Mouse (Mus musculus) CH12.LX (cell line): Measurements from ENCODE around the gene Fxr1. TPM values are rescaled to one million over a fixed set of nuclear protein-coding genes. Genes with fewer than 3 reads are reported as not detected.

Source experiments
- DNase-seq: peaks from one replicate; pipeline ENCODE4 v3.0.0-alpha.2; 2013; ENCODE audit errors: extremely low read depth
- H3K27ac ChIP-seq: 2 replicates; pipeline ENCODE4 v1.5.1; 2012; ENCODE audit warnings: low read depth, mild to moderate bottlenecking, control low read depth, moderate library complexity; ENCODE audit not compliant: insufficient read depth
- H3K27me3 ChIP-seq: replicated peaks from 2 replicates; pipeline ENCODE3; 2012; ENCODE audit warnings: inconsistent platforms
- H3K36me3 ChIP-seq, 2 experiments: replicated peaks in 1 of 2; 2 replicates each; pipeline versions ENCODE3 to v1.6.1; 2012; ENCODE audit warnings: inconsistent platforms in 1 of 2, low read length in 1 of 2, mild to moderate bottlenecking in 1 of 2, mixed read lengths in 1 of 2, moderate library complexity in 1 of 2; ENCODE audit not compliant: control insufficient read depth in 1 of 2, insufficient read depth in 1 of 2
- H3K4me1 ChIP-seq, 2 experiments: 2 replicates each; pipeline ENCODE4 v1.6.1; 2012; ENCODE audit warnings: inconsistent platforms in 1 of 2, moderate library complexity in 1 of 2; ENCODE audit not compliant: insufficient read depth in 2 of 2, control insufficient read depth in 1 of 2
- H3K4me2 ChIP-seq: 2 replicates; pipeline ENCODE4 v1.6.1; 2012; ENCODE audit warnings: low read depth, mild to moderate bottlenecking, control low read depth; ENCODE audit not compliant: poor library complexity, insufficient read depth, severe bottlenecking
- H3K4me3 ChIP-seq, 3 experiments: fragments of 150-350 bp in 1 of 3; sonication (generic) in 1 of 3; replicated peaks in 1 of 3; 2 replicates each; pipeline versions ENCODE3 to v1.5.1; 2011 to 2012; ENCODE audit warnings: low read depth in 2 of 3, low read length in 2 of 3, mild to moderate bottlenecking in 2 of 3, moderate library complexity in 2 of 3, control low read depth in 1 of 3, improper control_type of control experiment in 1 of 3, inconsistent platforms in 1 of 3, mixed read lengths in 1 of 3; ENCODE audit not compliant: poor library complexity in 1 of 3
- H3K79me2 ChIP-seq: replicated peaks from 2 replicates; pipeline ENCODE4 v1.6.1; 2012; ENCODE audit warnings: mild to moderate bottlenecking, moderate library complexity; ENCODE audit not compliant: control insufficient read depth, poor library complexity, insufficient read depth, severe bottlenecking; ENCODE audit errors: extremely low read depth
- H3K9ac ChIP-seq: 2 replicates; pipeline ENCODE4 v1.6.1; 2012; ENCODE audit warnings: low read depth, mild to moderate bottlenecking, control low read depth, moderate library complexity; ENCODE audit not compliant: insufficient read depth
- H3K9me3 ChIP-seq: replicated peaks from 2 replicates; pipeline ENCODE3; 2012; ENCODE audit warnings: low read length, inconsistent platforms, mixed read lengths
- E2F4 ChIP-seq: IDR thresholded peaks from 2 replicates; pipeline ENCODE4 v1.6.1; 2011; ENCODE audit warnings: low read depth, low read length, improper control_type of control experiment; ENCODE audit not compliant: insufficient replicate concordance
- ELF1 ChIP-seq: IDR thresholded peaks from 2 replicates; pipeline ENCODE4 v1.6.1; 2014; ENCODE audit warnings: low read depth, mild to moderate bottlenecking, inconsistent platforms, low read length, improper control_type of control experiment
- EP300 ChIP-seq: IDR thresholded peaks from 2 replicates; pipeline ENCODE4 v1.6.1; 2011; ENCODE audit warnings: low read length, improper control_type of control experiment
- GABPA ChIP-seq: IDR thresholded peaks from 2 replicates; pipeline ENCODE4 v1.6.1; 2012; ENCODE audit warnings: low read depth, low read length, improper control_type of control experiment, inconsistent platforms; ENCODE audit not compliant: insufficient replicate concordance
- HCFC1 ChIP-seq: IDR thresholded peaks from 2 replicates; pipeline ENCODE4 v1.6.1; 2012; ENCODE audit warnings: low read depth, mild to moderate bottlenecking, inconsistent platforms, low read length, improper control_type of control experiment
- IRF4 ChIP-seq: IDR thresholded peaks from 2 replicates; pipeline ENCODE4 v1.6.1; 2014; ENCODE audit warnings: low read depth, mild to moderate bottlenecking, inconsistent platforms, low read length, improper control_type of control experiment
- MAFK ChIP-seq: IDR thresholded peaks from 2 replicates; pipeline ENCODE4 v1.6.1; 2011; ENCODE audit warnings: low read length, improper control_type of control experiment; ENCODE audit not compliant: insufficient replicate concordance
- MAZ ChIP-seq: IDR thresholded peaks from 2 replicates; pipeline ENCODE4 v1.6.1; 2012; ENCODE audit warnings: low read depth, mild to moderate bottlenecking, inconsistent platforms, low read length, improper control_type of control experiment, moderate library complexity
- MEF2A ChIP-seq: IDR thresholded peaks from 2 replicates; pipeline ENCODE4 v1.6.1; 2014; ENCODE audit warnings: low read depth, mild to moderate bottlenecking, inconsistent platforms, low read length, improper control_type of control experiment, borderline replicate concordance
- MXI1 ChIP-seq: IDR thresholded peaks from 2 replicates; pipeline ENCODE4 v1.6.1; 2011; ENCODE audit warnings: mild to moderate bottlenecking, low read depth, low read length, improper control_type of control experiment
- MYC ChIP-seq: IDR thresholded peaks from 2 replicates; pipeline ENCODE4 v1.6.1; 2011; ENCODE audit warnings: low read depth, mild to moderate bottlenecking, improper control_type of control experiment, low read length
- NELFE ChIP-seq: IDR thresholded peaks from 2 replicates; pipeline ENCODE4 v1.6.1; 2011; ENCODE audit warnings: low read depth, low read length, improper control_type of control experiment
- NRF1 ChIP-seq: IDR thresholded peaks from 2 replicates; pipeline ENCODE4 v1.6.1; 2014; ENCODE audit warnings: low read depth, mild to moderate bottlenecking, inconsistent platforms, low read length, improper control_type of control experiment, moderate library complexity
- RAD21 ChIP-seq: IDR thresholded peaks from 2 replicates; pipeline ENCODE4 v1.6.1; 2011; ENCODE audit warnings: low read depth, mild to moderate bottlenecking, low read length, improper control_type of control experiment, moderate library complexity
- SIN3A ChIP-seq: IDR thresholded peaks from 2 replicates; pipeline ENCODE4 v1.6.1; 2012; ENCODE audit warnings: low read length, improper control_type of control experiment, inconsistent platforms
- SMC3 ChIP-seq: IDR thresholded peaks from 2 replicates; pipeline ENCODE4 v1.6.1; 2011; ENCODE audit warnings: low read depth, low read length, improper control_type of control experiment
- TBP ChIP-seq: conservative IDR thresholded peaks from 2 replicates; pipeline ENCODE4 v1.6.1; 2011; ENCODE audit warnings: low read depth, low read length, improper control_type of control experiment
- TCF12 ChIP-seq: IDR thresholded peaks from 2 replicates; pipeline ENCODE4 v1.6.1; 2014; ENCODE audit warnings: low read depth, mild to moderate bottlenecking, inconsistent platforms, low read length, improper control_type of control experiment
- USF1 ChIP-seq: IDR thresholded peaks from 2 replicates; pipeline ENCODE4 v1.6.1; 2014; ENCODE audit warnings: low read depth, mild to moderate bottlenecking, inconsistent platforms, low read length, improper control_type of control experiment
- USF2 ChIP-seq: conservative IDR thresholded peaks from 2 replicates; pipeline ENCODE4 v1.6.1; 2011; ENCODE audit warnings: low read depth, low read length, improper control_type of control experiment
- ZC3H11A ChIP-seq: IDR thresholded peaks from 2 replicates; pipeline ENCODE4 v1.6.1; 2012; ENCODE audit warnings: low read depth, mild to moderate bottlenecking, inconsistent platforms, low read length, improper control_type of control experiment
- ZKSCAN1 ChIP-seq: IDR thresholded peaks from 2 replicates; pipeline ENCODE4 v1.6.1; 2012; ENCODE audit warnings: low read depth, inconsistent platforms, low read length, improper control_type of control experiment, borderline replicate concordance
- ZNF384 ChIP-seq: IDR thresholded peaks from 2 replicates; pipeline ENCODE4 v1.6.1; 2012; ENCODE audit warnings: low read depth, low read length, improper control_type of control experiment, inconsistent platforms
- dilution Hi-C: fragments of 300-500 bp; cut with MboI; formaldehyde crosslinking; loops from 2 replicates; pipeline ENCODE4 v1.14.3; 2020; ENCODE audit warnings: low sequenced_read_pairs; ENCODE audit not compliant: extremely low pct_unique_long_range_greater_than_20kb, extremely low pct_ligation_motif_present
- in situ Hi-C: fragments of 300-500 bp; cut with MboI; formaldehyde crosslinking; loops from 3 replicates; pipeline ENCODE4 v1.14.3; 2019; ENCODE audit warnings: low sequenced_read_pairs, low pct_ligation_motif_present, low pct_unique_long_range_greater_than_20kb, mixed read lengths
- polyA plus RNA-seq: library from polyadenylated mRNA; unstranded; fragments of >175 nt; gene quantifications from 2 replicates; pipeline ENCODE4 v1.2.1, GENCODE M21; 2012; ENCODE audit warnings: low read depth; ENCODE audit not compliant: insufficient read length
- total RNA-seq, 2 experiments: library from RNA; depleted of rRNA; stranded (reverse); fragments of 300-350 nt in 1 of 2; fragments of >200 nt in 1 of 2; gene quantifications; 2 replicates each; pipeline ENCODE4 v1.2.3; 2012 to 2014

Fxr1 gene
- total and polyA plus RNA-seq, 3 experiments = 83.9 to 120 (median 119) TPM

DNA sequence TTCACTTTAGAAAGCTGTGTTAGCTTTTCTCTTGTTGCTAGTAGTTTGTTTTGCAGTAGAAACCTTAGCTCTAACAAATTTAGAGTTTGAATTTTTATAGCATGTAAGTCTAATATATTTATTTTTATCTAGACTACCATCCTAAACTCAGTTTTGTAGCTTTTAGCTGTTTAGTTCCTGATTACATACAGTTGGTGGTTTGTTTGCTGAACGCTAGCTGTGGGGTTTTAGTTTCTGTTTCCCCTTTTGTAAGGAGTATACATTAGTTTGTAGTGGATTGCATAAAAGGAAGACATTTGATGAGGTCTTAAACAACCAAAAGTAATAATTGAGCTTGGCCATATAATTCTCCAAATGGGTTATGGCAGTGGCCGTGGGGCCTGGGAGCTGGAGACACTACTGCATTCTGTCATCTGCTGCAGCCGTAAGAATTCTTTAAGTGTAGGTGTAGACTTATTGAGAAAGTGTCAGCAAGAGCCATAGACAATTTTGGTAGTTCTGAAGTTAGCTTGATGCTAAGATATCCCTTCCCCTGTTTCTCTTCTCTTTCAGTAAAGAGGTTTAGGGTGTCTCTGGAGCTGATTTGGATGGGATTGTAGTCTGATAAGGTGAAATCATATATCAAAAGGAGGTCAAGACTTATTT, 14.1 kb downstream of the Fxr1 start (continued):
- no peak for TF ChIP-seq SMC3
- TF ChIP-seq, all 38 proteins: peak for 0

- Histone ChIP-seq H3K4me1 (peaks cover 0 to 56% of the 10 kb centered on the region in 2 experiments; a peak in 2 of 4 replicates), H3K9ac (0 out of 2 replicates have a peak overlapping the region, but pooled peaks have one; percentile 39), H3K27ac (no peak overlapping the region), H3K79me2 (peaks cover 71% of the 10 kb centered on the region), H3K4me2 (peak overlapping the region; percentile 83; the same call in 1 of the 2 replicates), H3K27me3 (no peaks in the 10 kb centered on the region), H3K4me3 (no peak overlapping the region), H3K36me3 (peaks cover 0 to 15% of the 10 kb centered on the region in 2 experiments), H3K9me3 (no peaks in the 10 kb centered on the region)
- TF ChIP-seq USF1 = no peak
- TF ChIP-seq ZNF384 = peak; percentile 71
- 0 out of 2 replicates have a peak, but pooled peaks have one; percentile 24 for TF ChIP-seq ELF1
- 0 out of 2 replicates have a peak, but pooled peaks have one; percentile 17 for TF ChIP-seq MEF2A
- no peak for TF ChIP-seq HCFC1
- TF ChIP-seq TBP = no peak
- peak; percentile 61 for TF ChIP-seq IRF4
- peak; percentile 66 for TF ChIP-seq EP300
- dilution Hi-C loops (no loop called here), in situ Hi-C loops (no loop called here)
- DNase-seq = no peak
These were observed 15.1 kb downstream of the Fxr1 start for GRCm38 (mm10) chr3:34034803-34035202.

DNA sequence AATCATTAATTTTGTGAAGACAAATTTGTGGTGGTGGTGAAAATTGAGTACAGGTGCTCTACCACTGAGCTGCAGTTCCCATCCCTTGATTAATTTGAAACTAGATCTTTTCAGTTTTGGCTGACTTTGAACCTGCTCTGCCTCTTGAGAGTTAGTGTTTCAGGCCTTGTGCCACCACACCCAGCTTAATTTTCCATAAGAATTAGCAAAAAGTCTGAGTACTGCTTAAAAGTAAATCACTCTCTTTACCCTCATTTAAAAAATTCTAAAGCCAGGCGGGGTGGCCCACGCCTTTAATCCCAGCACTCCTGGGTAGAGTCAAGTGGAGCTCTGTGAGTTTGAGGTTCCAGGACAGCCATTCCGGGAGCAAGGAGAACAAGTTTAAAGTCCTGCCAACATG, 16.0 kb downstream of the Fxr1 start:
- TF ChIP-seq SIN3A = no peak
- no peak for TF ChIP-seq GABPA
- TF ChIP-seq MXI1 = no peak
- no peak for TF ChIP-seq MAZ
- TF ChIP-seq MAFK = no peak
- no peak for TF ChIP-seq USF2
- no peak for TF ChIP-seq USF1
- no peak for TF ChIP-seq MYC
- no peak for TF ChIP-seq RAD21
- TF ChIP-seq ZNF384 = no peak
- no peak for TF ChIP-seq E2F4
- TF ChIP-seq EP300 = no peak
- TF ChIP-seq MEF2A = no peak
- no peak for TF ChIP-seq ZKSCAN1
- TF ChIP-seq TBP = no peak
- TF ChIP-seq NELFE = no peak
- TF ChIP-seq ELF1 = no peak
- TF ChIP-seq ZC3H11A = no peak
- TF ChIP-seq TCF12 = no peak
- no peak for TF ChIP-seq NRF1
- TF ChIP-seq, all 38 proteins: peak for 0
- no peak overlapping the region for H3K27ac ChIP-seq
- H3K9me3 ChIP-seq = no peaks in the 10 kb centered on the region
- peaks cover 73% of the 10 kb centered on the region for H3K79me2 ChIP-seq
- DNase-seq = no peak
- H3K9ac ChIP-seq = no peak overlapping the region
- H3K4me3 ChIP-seq = no peak overlapping the region
- peaks cover 0 to 56% of the 10 kb centered on the region in 2 experiments; a peak in 2 of 4 replicates for H3K4me1 ChIP-seq
- no peaks in the 10 kb centered on the region for H3K27me3 ChIP-seq
- in situ Hi-C loops = no loop called here
- dilution Hi-C loops = no loop called here
- peaks cover 0 to 18% of the 10 kb centered on the region in 2 experiments for H3K36me3 ChIP-seq
- H3K4me2 ChIP-seq = no peak overlapping the region
